In genomic region chr8:84485864-84486263, GRCm38 (mm10) we compare ENCODE assay signal across 9 mouse cellular contexts.
A peak's percentile ranks its signal among the peaks of the same experiment; 100 is the strongest.
DNase-seq lines count a peak whose midpoint lies in the region; ATAC-seq lines count a peak whose summit lies in the region.
"Had no signal": no experiment of that assay in that cellular context is flagged by ENCODE, and none has a peak within 500 bp of the region (broad histone marks: within the 10 kb centered on the region; RNA-seq: fewer than 3 reads in every experiment).

No protein-coding gene starts in this region.

- no peak overlapping the region for H3K4me2 ChIP-seq in intestine, embryonic 16.5 days (ENCODE audit: low read depth, low read length)

- H3K4me1 ChIP-seq in heart, embryonic 10.5 days: no peaks in the 10 kb centered on the region
- H3K4me1 ChIP-seq in embryonic facial prominence, embryonic 10.5 days: no peaks in the 10 kb centered on the region
- H3K4me1 ChIP-seq in intestine, embryonic 16.5 days (ENCODE audit: control insufficient read depth, insufficient read depth, low read length): no peaks in the 10 kb centered on the region

- H3K27me3 ChIP-seq in heart, embryonic 10.5 days (ENCODE audit: insufficient read depth, poor library complexity, severe bottlenecking): peaks cover 3% of the 10 kb centered on the region
- no peaks in the 10 kb centered on the region for H3K27me3 ChIP-seq in embryonic facial prominence, embryonic 10.5 days (replicated peaks; ENCODE audit: low read depth, poor library complexity, severe bottlenecking)
- no peaks in the 10 kb centered on the region for H3K27me3 ChIP-seq in intestine, embryonic 16.5 days (replicated peaks; ENCODE audit: control insufficient read depth, insufficient read depth, low read length)

- no peak overlapping the region for H3K4me3 ChIP-seq in heart, embryonic 10.5 days
- H3K4me3 ChIP-seq in embryonic facial prominence, embryonic 10.5 days: no peak overlapping the region
- H3K4me3 ChIP-seq in intestine, embryonic 16.5 days (ENCODE audit: low read length): no peak overlapping the region

- H3K36me3 ChIP-seq in heart, embryonic 10.5 days: no peaks in the 10 kb centered on the region
- no peaks in the 10 kb centered on the region for H3K36me3 ChIP-seq in embryonic facial prominence, embryonic 10.5 days (replicated peaks)
- no peaks in the 10 kb centered on the region for H3K36me3 ChIP-seq in intestine, embryonic 16.5 days (ENCODE audit: control insufficient read depth, insufficient read depth, low read length)

- no peak overlapping the region for H3K9ac ChIP-seq in intestine, embryonic 16.5 days (ENCODE audit: low read depth, low read length)

- WGBS in heart, embryonic 10.5 days: 73% methylated on average over 7 of the region's 7 CpGs
- 83% methylated on average over 7 of the region's 7 CpGs for WGBS in embryonic facial prominence, embryonic 10.5 days
- 78% methylated on average over 7 of the region's 7 CpGs for WGBS in intestine, embryonic 16.5 days

- no peak overlapping the region for H3K27ac ChIP-seq in heart, embryonic 10.5 days
- no peak overlapping the region for H3K27ac ChIP-seq in embryonic facial prominence, embryonic 10.5 days (replicated peaks)
- no peak overlapping the region for H3K27ac ChIP-seq in intestine, embryonic 16.5 days (ENCODE audit: low read length)

- ATAC-seq in intestine, embryonic 16.5 days: no peak

- DNase-seq in heart, adult 18-20 months: peak; percentile 59 to 72
- DNase-seq in heart, embryonic 10.5 days (ENCODE audit: low spot score): no peak
- peak; percentile 48 for DNase-seq in adrenal gland, postnatal 14 days
- DNase-seq in cerebellum, postnatal 14 days: peak; percentile 98 to 100
- DNase-seq in kidney, postnatal 10 days: peak; percentile 34
- DNase-seq in embryonic facial prominence, embryonic 10.5 days (ENCODE audit: low spot score): no peak
- no peak for DNase-seq in c-Kit-positive CD71-positive TER-119-positive erythroid progenitor cells, embryonic 14.5 days (ENCODE audit: low spot score)
- DNase-seq: lung, adult 18-20 months had no signal

- 0 out of 2 replicates have a peak, but pooled peaks cover 5% of the 10 kb centered on the region for H3K9me3 ChIP-seq in heart, embryonic 10.5 days
- no peaks in the 10 kb centered on the region for H3K9me3 ChIP-seq in embryonic facial prominence, embryonic 10.5 days
- no peaks in the 10 kb centered on the region for H3K9me3 ChIP-seq in intestine, embryonic 16.5 days (ENCODE audit: control insufficient read depth, low read length)

Comparison
In these comparisons a context has a peak if more than half of its experiments do, and no peak if none do; other contexts are left out.
1. DNase-seq: peak in heart, adult 18-20 months (2 of 2), adrenal gland, postnatal 14 days (single experiment), cerebellum, postnatal 14 days (2 of 2) and kidney, postnatal 10 days (single experiment); none in heart, embryonic 10.5 days (single experiment), embryonic facial prominence, embryonic 10.5 days (single experiment) and c-Kit-positive CD71-positive TER-119-positive erythroid progenitor cells, embryonic 14.5 days (single experiment).